Mouse (Mus musculus) heart, embryonic 12.5 days (tissue): ENCODE data around the gene Rexo4. TPM values are rescaled to one million over a fixed set of nuclear protein-coding genes. Genes with fewer than 3 reads are reported as not detected.

Experiments used
- ATAC-seq: fragments of 200-750 bp; cut with Nextera tagmentation; 2 replicates; pipeline ENCODE4 v1.8.0; 2017; ENCODE audit warnings: moderate TSS enrichment, moderate library complexity; ENCODE audit not compliant: insufficient number of reproducible peaks, low FRiP score
- H3K27ac ChIP-seq: fragments of 300-500 bp; sonication (generic); 2 replicates; pipeline ENCODE4 v1.5.1; 2016; ENCODE audit warnings: mild to moderate bottlenecking, moderate library complexity; ENCODE audit not compliant: poor library complexity, severe bottlenecking
- H3K27me3 ChIP-seq: fragments of 300-500 bp; sonication (generic); replicated peaks from 2 replicates; pipeline ENCODE4 v1.6.1; 2016; ENCODE audit warnings: mild to moderate bottlenecking, moderate library complexity
- H3K36me3 ChIP-seq: fragments of 300-500 bp; sonication (generic); 2 replicates; pipeline ENCODE4 v1.6.1; 2016; ENCODE audit warnings: mild to moderate bottlenecking, moderate library complexity
- H3K4me1 ChIP-seq: fragments of 300-500 bp; sonication (generic); replicated peaks from 2 replicates; pipeline ENCODE4 v1.6.1; 2016; ENCODE audit warnings: mild to moderate bottlenecking
- H3K4me2 ChIP-seq: fragments of 300-500 bp; sonication (generic); 2 replicates; pipeline ENCODE4 v1.6.1; 2016; ENCODE audit warnings: mild to moderate bottlenecking, moderate library complexity
- H3K4me3 ChIP-seq: fragments of 300-500 bp; sonication (generic); 2 replicates; pipeline ENCODE4 v1.5.1; 2016; ENCODE audit warnings: mild to moderate bottlenecking
- H3K9ac ChIP-seq: fragments of 300-500 bp; sonication (generic); 2 replicates; pipeline ENCODE4 v1.6.1; 2016; ENCODE audit warnings: mild to moderate bottlenecking, moderate library complexity
- H3K9me3 ChIP-seq: fragments of 300-500 bp; sonication (generic); replicated peaks from 2 replicates; pipeline ENCODE4 v1.6.1; 2016; ENCODE audit warnings: mild to moderate bottlenecking, moderate library complexity
- WGBS: fragments of 180-500 bp; shearing (Covaris S2); methylation state at CpG from one replicate; pipeline ENCODE4 v1.1.7; 2016; 5-methylcytosine and 5-hydroxymethylcytosine counted together
- polyA plus RNA-seq: library from polyadenylated mRNA; unstranded; fragments of >200 nt; fragmentation: Nextera tagmentation; extraction: Ambion mirVana; gene quantifications from 2 replicates; pipeline ENCODE4 v1.2.1, GENCODE M21; 2016

Gene Rexo4
- 27.7 and 29.6 TPM in 2 replicates for polyA plus RNA-seq

DNA sequence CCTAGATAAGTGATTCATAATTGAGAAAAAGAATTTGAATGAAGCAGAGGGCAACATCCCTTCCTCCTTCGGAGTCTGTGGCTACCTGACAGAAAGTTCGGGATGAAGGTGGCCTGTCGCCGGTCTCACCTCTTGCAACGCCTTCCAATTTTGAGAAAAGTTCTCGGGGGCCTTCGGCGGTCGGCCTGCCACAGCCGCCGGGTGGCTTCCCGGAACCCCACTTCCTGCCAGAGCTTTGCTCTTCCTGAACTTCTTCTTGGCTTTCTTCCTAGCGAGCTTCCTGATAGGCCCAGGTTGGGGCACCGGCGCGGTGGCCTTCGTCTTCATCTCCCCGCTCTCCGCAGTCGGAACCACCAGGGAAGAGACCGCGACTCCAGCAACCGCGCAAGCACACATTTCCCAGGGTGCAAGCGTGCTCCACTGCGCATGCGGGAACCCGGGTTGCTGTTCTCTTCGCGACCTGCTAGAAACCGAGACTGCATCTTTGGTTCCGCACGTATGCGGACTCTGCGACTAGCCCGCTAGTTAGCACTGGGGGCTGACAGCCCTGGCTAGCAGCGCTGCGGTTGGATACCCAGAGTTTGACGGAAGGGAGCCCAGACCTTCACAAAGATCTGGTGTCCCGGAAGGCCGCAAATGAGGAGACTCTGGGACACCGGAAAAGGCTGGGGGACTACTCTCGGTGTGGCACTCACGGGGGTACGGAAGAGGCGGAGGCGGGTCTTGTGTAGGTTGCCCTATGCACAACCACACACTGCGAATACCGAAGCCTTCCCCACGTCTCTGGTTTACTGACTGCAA lies at the start of gene Rexo4:
TSS of gene Rexo4 (minus strand) at position 464 of the 801 bp plus-strand sequence.
- Histone ChIP-seq H3K9ac (peak within 1 kb of the TSS; percentile 86), H3K27me3 (no peaks in the 10 kb centered on the region), H3K4me2 (peak within 1 kb of the TSS; percentile 95), H3K4me3 (peak within 1 kb of the TSS; percentile 73), H3K4me1 (peaks cover 27% of the 10 kb centered on the region), H3K27ac (peak within 1 kb of the TSS; percentile 98), H3K36me3 (peaks cover 29% of the 10 kb centered on the region), H3K9me3 (peaks cover 8% of the 10 kb centered on the region)
- under 1% methylated on average over 50 of the region's 50 CpGs for WGBS
- peak; percentile 93 for ATAC-seq

GRCm38 (mm10) chr2:27009714-27010244 lies 45.6 kb upstream of the Rexo4 start, which contains the start of gene Cacfd1:
Cacfd1 (plus strand) TSS chr2:27009926.
- under 1% methylated on average over 43 of the region's 43 CpGs for whole genome bisulfite sequencing
- Histone ChIP-seq H3K4me3 (peak within 1 kb of the TSS; percentile 74), H3K36me3 (peaks cover 13% of the 10 kb centered on the region), H3K9me3 (no peaks in the 10 kb centered on the region), H3K27ac (peak within 1 kb of the TSS; percentile 65; the same call in 1 of the 2 replicates), H3K9ac (peak within 1 kb of the TSS; percentile 93), H3K27me3 (0 out of 2 replicates have a peak, but pooled peaks cover 6% of the 10 kb centered on the region), H3K4me2 (peak within 1 kb of the TSS; percentile 82), H3K4me1 (peaks cover 22% of the 10 kb centered on the region)
- peak; percentile 95 for ATAC-seq

GRCm38 (mm10) chr2:27007701-27008100 lies 43.5 kb upstream of the Rexo4 start:
- no peak for ATAC-seq
- Histone ChIP-seq H3K4me1 (peaks cover 22% of the 10 kb centered on the region), H3K4me3 (no peak overlapping the region), H3K9ac (no peak overlapping the region), H3K27me3 (0 out of 2 replicates have a peak, but pooled peaks cover 6% of the 10 kb centered on the region), H3K36me3 (no peaks in the 10 kb centered on the region), H3K9me3 (no peaks in the 10 kb centered on the region), H3K27ac (no peak overlapping the region), H3K4me2 (no peak overlapping the region)
- WGBS, result 61% methylated on average over 7 of the region's 7 CpGs

DNA sequence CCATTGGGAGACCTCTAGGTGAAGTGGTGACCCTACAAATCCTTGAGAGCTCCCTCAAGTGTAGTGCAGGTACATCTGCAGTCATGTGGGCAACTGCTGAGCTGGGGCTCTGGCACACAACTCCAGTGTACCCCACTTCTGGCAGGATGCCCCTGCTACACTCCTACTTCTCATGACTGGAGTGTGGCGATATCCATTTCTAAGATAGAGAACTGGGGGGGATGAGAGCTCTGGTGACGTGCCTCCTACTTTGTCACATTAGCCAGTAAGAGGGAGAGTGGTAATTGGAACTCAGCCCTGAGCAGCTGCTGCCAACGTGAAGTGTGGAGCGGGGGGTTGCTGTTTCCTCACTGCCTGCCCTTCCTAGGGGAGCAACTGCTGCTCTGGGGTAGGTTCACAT lies 42.1 kb upstream of the Rexo4 start:
- no peak overlapping the region for H3K27ac ChIP-seq
- no peak overlapping the region for H3K9ac ChIP-seq
- H3K4me2 ChIP-seq, result no peak overlapping the region
- WGBS, result 53% methylated on average over 4 of the region's 4 CpGs
- no peak for ATAC-seq
- H3K36me3 ChIP-seq, result no peaks in the 10 kb centered on the region
- H3K4me1 ChIP-seq, result peaks cover 14% of the 10 kb centered on the region
- H3K4me3 ChIP-seq, result no peak overlapping the region
- H3K27me3 ChIP-seq, result 0 out of 2 replicates have a peak, but pooled peaks cover 6% of the 10 kb centered on the region
- H3K9me3 ChIP-seq, result no peaks in the 10 kb centered on the region

GRCm38 (mm10) chr2:26997993-26998392 lies 33.8 kb upstream of the Rexo4 start:
- no peaks in the 10 kb centered on the region for H3K9me3 ChIP-seq
- 91% methylated on average over 7 of the region's 7 CpGs for WGBS

GRCm38 (mm10) chr2:26997498-26997897 lies 33.3 kb upstream of the Rexo4 start:
- 76% methylated on average over 1 of the region's 1 CpGs for WGBS
- H3K9ac ChIP-seq, result no peak overlapping the region

More at GRCm38 (mm10) chr2:26997993-26998392, 33.8 kb upstream of the Rexo4 start:
- Histone ChIP-seq H3K4me1 (no peaks in the 10 kb centered on the region), H3K27me3 (no peaks in the 10 kb centered on the region), H3K4me3 (no peak overlapping the region), H3K27ac (no peak overlapping the region), H3K4me2 (no peak overlapping the region), H3K36me3 (no peaks in the 10 kb centered on the region), H3K9ac (no peak overlapping the region)
- ATAC-seq, result no peak

DNA sequence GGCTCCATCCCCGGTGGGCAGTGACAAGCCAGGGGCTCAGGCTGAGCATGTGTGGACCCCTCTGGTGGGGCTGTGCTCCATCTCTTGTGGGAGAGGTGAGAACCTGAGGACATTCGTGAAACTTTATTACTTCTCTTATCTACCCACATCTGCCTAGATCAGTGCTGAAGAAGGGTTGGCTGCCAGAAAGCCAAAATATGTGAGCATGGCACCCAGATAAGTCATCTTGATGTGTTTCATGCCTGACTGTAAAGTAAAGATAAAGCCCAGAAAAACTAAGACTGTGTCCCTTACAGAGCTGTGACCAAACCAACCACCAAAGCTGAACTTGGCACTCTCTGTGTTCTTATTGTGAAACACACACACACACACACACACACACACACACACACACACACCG lies 29.8 kb upstream of the Rexo4 start:
- H3K9ac ChIP-seq, result no peak overlapping the region
- no peak overlapping the region for H3K4me3 ChIP-seq
- H3K4me2 ChIP-seq, result no peak overlapping the region
- H3K27me3 ChIP-seq, result no peaks in the 10 kb centered on the region
- 68% methylated on average over 3 of the region's 3 CpGs for WGBS
- H3K4me1 ChIP-seq, result no peaks in the 10 kb centered on the region
- no peak for ATAC-seq
- no peak overlapping the region for H3K27ac ChIP-seq
- no peaks in the 10 kb centered on the region for H3K9me3 ChIP-seq
- H3K36me3 ChIP-seq, result no peaks in the 10 kb centered on the region

More at GRCm38 (mm10) chr2:26997498-26997897, 33.3 kb upstream of the Rexo4 start:
- H3K27me3 ChIP-seq, result no peaks in the 10 kb centered on the region
- no peak for ATAC-seq
- no peaks in the 10 kb centered on the region for H3K4me1 ChIP-seq
- no peaks in the 10 kb centered on the region for H3K9me3 ChIP-seq
- H3K4me2 ChIP-seq, result no peak overlapping the region
- no peak overlapping the region for H3K27ac ChIP-seq
- H3K4me3 ChIP-seq, result no peak overlapping the region
- no peaks in the 10 kb centered on the region for H3K36me3 ChIP-seq

GRCm38 (mm10) chr2:26984640-26985039 lies 20.5 kb upstream of the Rexo4 start:
- H3K36me3 ChIP-seq, result no peaks in the 10 kb centered on the region
- H3K4me1 ChIP-seq, result no peaks in the 10 kb centered on the region
- no peak overlapping the region for H3K27ac ChIP-seq
- ATAC-seq, result no peak
- H3K4me3 ChIP-seq, result no peak overlapping the region
- no peaks in the 10 kb centered on the region for H3K9me3 ChIP-seq
- 70% methylated on average over 5 of the region's 5 CpGs for WGBS
- H3K9ac ChIP-seq, result no peak overlapping the region
- H3K27me3 ChIP-seq, result peaks cover 34% of the 10 kb centered on the region
- no peak overlapping the region for H3K4me2 ChIP-seq

GRCm38 (mm10) chr2:26984179-26984578 lies 20.0 kb upstream of the Rexo4 start:
- Histone ChIP-seq H3K4me2 (no peak overlapping the region), H3K9me3 (no peaks in the 10 kb centered on the region), H3K36me3 (no peaks in the 10 kb centered on the region), H3K27me3 (peaks cover 34% of the 10 kb centered on the region), H3K4me1 (no peaks in the 10 kb centered on the region), H3K4me3 (no peak overlapping the region), H3K27ac (no peak overlapping the region), H3K9ac (no peak overlapping the region)
- ATAC-seq, result no peak
- 77% methylated on average over 2 of the region's 2 CpGs for WGBS

DNA sequence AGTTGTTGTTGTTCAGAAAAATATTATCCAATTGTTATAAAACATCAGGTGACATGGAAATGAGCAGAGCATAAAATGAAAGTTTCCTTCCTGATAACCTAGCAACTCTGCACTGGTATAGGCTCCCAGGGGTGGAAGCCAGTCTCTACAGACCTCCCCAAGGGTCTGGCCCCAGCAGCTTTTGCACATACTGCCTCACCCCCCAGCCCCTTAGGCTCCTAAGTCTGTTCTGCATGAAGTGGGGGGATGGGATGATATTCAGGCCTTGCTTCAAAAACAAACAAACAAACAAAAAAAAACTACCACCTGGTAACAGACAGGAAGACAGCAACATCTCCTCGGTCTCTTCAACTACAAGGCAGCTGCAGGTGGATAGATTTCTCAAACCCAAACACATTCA lies 16.2 kb upstream of the Rexo4 start:
- Histone ChIP-seq H3K4me1 (no peaks in the 10 kb centered on the region), H3K27me3 (peaks cover 32% of the 10 kb centered on the region), H3K27ac (no peak overlapping the region), H3K36me3 (no peaks in the 10 kb centered on the region), H3K4me2 (no peak overlapping the region), H3K4me3 (no peak overlapping the region), H3K9ac (no peak overlapping the region), H3K9me3 (no peaks in the 10 kb centered on the region)
- no peak for ATAC-seq
- 59% methylated on average over 1 of the region's 1 CpGs for WGBS

DNA sequence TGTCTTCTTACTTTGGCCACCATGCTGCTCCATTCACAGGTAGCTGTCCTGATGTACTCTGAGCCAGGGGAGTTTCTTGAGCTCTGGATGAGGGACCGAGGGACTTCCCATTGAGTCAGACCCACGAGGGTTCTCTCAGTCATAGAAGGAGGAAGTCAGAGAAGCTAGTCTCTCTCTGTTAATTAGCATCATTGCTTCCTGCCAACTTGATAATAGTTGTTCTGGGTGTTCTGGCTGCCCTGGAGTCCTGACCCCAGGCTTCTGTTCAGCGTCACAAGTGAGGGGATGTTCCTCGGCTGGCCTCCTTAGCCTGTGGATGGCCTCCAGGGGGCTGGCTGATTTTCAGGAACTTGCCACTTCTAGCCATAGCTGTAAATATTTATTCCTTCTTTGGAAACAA lies 9.8 kb upstream of the Rexo4 start:
- no peak overlapping the region for H3K4me3 ChIP-seq
- no peak overlapping the region for H3K9ac ChIP-seq
- WGBS, result 30% methylated on average over 4 of the region's 4 CpGs
- no peak overlapping the region for H3K27ac ChIP-seq
- no peaks in the 10 kb centered on the region for H3K36me3 ChIP-seq
- ATAC-seq, result no peak
- H3K4me2 ChIP-seq, result no peak overlapping the region
- H3K9me3 ChIP-seq, result no peaks in the 10 kb centered on the region
- peaks cover 34% of the 10 kb centered on the region for H3K27me3 ChIP-seq
- no peaks in the 10 kb centered on the region for H3K4me1 ChIP-seq
